Mouse (Mus musculus): ENCODE results near the gene Ms4a1.

DNA sequence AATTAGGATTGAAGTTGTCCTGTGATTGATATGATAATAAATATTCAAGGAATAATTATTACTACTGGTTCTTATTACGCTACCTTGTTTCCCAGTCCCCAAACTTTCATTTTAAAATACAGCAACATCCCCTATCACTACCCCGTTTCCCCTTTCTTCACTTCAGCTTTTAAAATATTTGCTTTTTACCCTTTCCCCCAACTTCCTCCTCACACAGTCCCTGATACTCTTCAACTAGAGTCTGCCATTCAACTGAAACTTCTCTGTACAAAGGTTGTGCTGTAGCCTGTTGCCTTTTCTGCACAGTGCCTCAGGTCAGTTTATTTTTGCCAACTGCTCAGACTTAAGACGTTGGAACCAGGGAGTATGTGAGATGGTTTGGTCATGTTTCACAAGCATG, 2.5 kb downstream of the Ms4a1 start:
- TF ChIP-seq CTCF (IDR thresholded peaks at IDR 0.05) = no peak
- TF ChIP-seq POLR2A (IDR thresholded peaks at IDR 0.05; ENCODE audit: insufficient read depth, low read depth, low read length) = no peak
- TF ChIP-seq EP300 (IDR thresholded peaks at IDR 0.05; ENCODE audit: insufficient read depth, low read depth, low read length) = no peak
